Mouse (Mus musculus) brain, adult 2 months (tissue): ENCODE data around the gene Lipc.

Experiments used
- DNase-seq: peaks from one replicate; pipeline ENCODE4 v3.0.0; 2011; ENCODE audit warnings: low read depth, low spot score

The Lipc gene

GRCm38 (mm10) chr9:70957717-70958116, 5.7 kb upstream of the Lipc start:
- DNase-seq, result peak; percentile 30

GRCm38 (mm10) chr9:70954226-70954625, 2.2 kb upstream of the Lipc start:
- DNase-seq, result peak; percentile 71

- no peak for DNase-seq
These were observed 2.7 kb downstream of the Lipc start for GRCm38 (mm10) chr9:70949336-70949735.

GRCm38 (mm10) chr9:70947312-70947711, 4.7 kb downstream of the Lipc start:
- no peak for DNase-seq

- peak; percentile 85 for DNase-seq
These were observed 9.2 kb downstream of the Lipc start for GRCm38 (mm10) chr9:70942686-70943333.

- DNase-seq, result no peak
These were observed 12.1 kb downstream of the Lipc start for GRCm38 (mm10) chr9:70939752-70940501.

- peak; percentile 57 for DNase-seq
These were observed 13.2 kb downstream of the Lipc start for GRCm38 (mm10) chr9:70938850-70939249.

- DNase-seq, result peak; percentile 57
These were observed 13.9 kb downstream of the Lipc start for GRCm38 (mm10) chr9:70938134-70938533.

- no peak for DNase-seq
These were observed 17.3 kb downstream of the Lipc start for GRCm38 (mm10) chr9:70934587-70935295.

GRCm38 (mm10) chr9:70930641-70931020, 21.4 kb downstream of the Lipc start:
- peak; percentile 98 for DNase-seq

GRCm38 (mm10) chr9:70929840-70930640, 22.0 kb downstream of the Lipc start:
- peak; percentile 89 for DNase-seq

GRCm38 (mm10) chr9:70928472-70928871, 23.6 kb downstream of the Lipc start:
- DNase-seq, result no peak

- DNase-seq, result no peak
These were observed 24.3 kb downstream of the Lipc start for GRCm38 (mm10) chr9:70927701-70928100.

GRCm38 (mm10) chr9:70926820-70927588, 25.0 kb downstream of the Lipc start:
- DNase-seq, result no peak

GRCm38 (mm10) chr9:70925225-70925624, 26.8 kb downstream of the Lipc start:
- no peak for DNase-seq

- DNase-seq, result no peak
These were observed 27.3 kb downstream of the Lipc start for GRCm38 (mm10) chr9:70924763-70925162.

GRCm38 (mm10) chr9:70921781-70922565, 30.1 kb downstream of the Lipc start:
- peak; percentile 63 for DNase-seq

- no peak for DNase-seq
These were observed 30.9 kb downstream of the Lipc start for GRCm38 (mm10) chr9:70921132-70921531.

- no peak for DNase-seq
These were observed 32.8 kb downstream of the Lipc start for GRCm38 (mm10) chr9:70919271-70919670.

GRCm38 (mm10) chr9:70916516-70916915, 35.5 kb downstream of the Lipc start:
- no peak for DNase-seq
